Comparison of ENCODE assay signal across 14 mouse cellular contexts in genomic region chr10:45511764-45512163, GRCm38 (mm10). TPM values are rescaled to one million over a fixed set of nuclear protein-coding genes. Genes with fewer than 3 reads are reported as not detected.
DNase-seq lines count a peak whose midpoint lies in the region; ATAC-seq and TF ChIP-seq lines count a peak whose summit lies in the region.
"Had no signal": no experiment of that assay in that cellular context is flagged by ENCODE, and none has a peak within 500 bp of the region (broad histone marks: within the 10 kb centered on the region; RNA-seq: fewer than 3 reads in every experiment).

No protein-coding gene starts in this region.

- no peak overlapping the region for H3K4me2 ChIP-seq in hindbrain, embryonic 14.5 days (replicated peaks)
- no peak overlapping the region for H3K4me2 ChIP-seq in hindbrain, embryonic 11.5 days (replicated peaks; ENCODE audit: low read depth, low read length)
- no peak overlapping the region for H3K4me2 ChIP-seq in midbrain, embryonic 14.5 days (ENCODE audit: low read length)
- no peak overlapping the region for H3K4me2 ChIP-seq in midbrain, embryonic 15.5 days
- no peak overlapping the region for H3K4me2 ChIP-seq in stomach, postnatal 0 days (replicated peaks; ENCODE audit: low read depth)
- H3K4me2 ChIP-seq: neural tube, embryonic 12.5 days had no signal

- peak; percentile 9 for DNase-seq in embryo, embryonic 10.5 days (ENCODE audit: low spot score)
- DNase-seq in embryo, embryonic 9.5 days (ENCODE audit: extremely low spot score) = no peak
- DNase-seq in hindbrain, embryonic 14.5 days (ENCODE audit: low spot score) = peak; percentile 59
- no peak for DNase-seq in hindbrain, embryonic 11.5 days (ENCODE audit: low spot score)
- peak; percentile 62 for DNase-seq in midbrain, embryonic 14.5 days
- DNase-seq in stomach, postnatal 0 days (ENCODE audit: low spot score) = no peak
- DNase-seq: adrenal gland, adult 8-10 months; cerebellum, adult 8-10 months; lung, adult 18-20 months; thymus, adult 2 months had no signal

- peak; percentile 42 for TF ChIP-seq CTCF in stomach, postnatal 0 days (IDR thresholded peaks at IDR 0.05; ENCODE audit: low read depth)

- H3K4me1 ChIP-seq in hindbrain, embryonic 14.5 days (replicated peaks; ENCODE audit: control insufficient read depth, insufficient read depth, low read length) = no peaks in the 10 kb centered on the region
- no peaks in the 10 kb centered on the region for H3K4me1 ChIP-seq in hindbrain, embryonic 11.5 days (replicated peaks; ENCODE audit: control insufficient read depth, insufficient read depth, low read length)
- no peaks in the 10 kb centered on the region for H3K4me1 ChIP-seq in midbrain, embryonic 14.5 days (ENCODE audit: control insufficient read depth, insufficient read depth, low read length)
- no peaks in the 10 kb centered on the region for H3K4me1 ChIP-seq in midbrain, embryonic 15.5 days
- no peaks in the 10 kb centered on the region for H3K4me1 ChIP-seq in stomach, postnatal 0 days (replicated peaks; ENCODE audit: control insufficient read depth, insufficient read depth)
- H3K4me1 ChIP-seq: neural tube, embryonic 12.5 days had no signal

- ATAC-seq in hindbrain, embryonic 14.5 days (ENCODE audit: low FRiP score) = no peak
- ATAC-seq in hindbrain, embryonic 11.5 days (ENCODE audit: low FRiP score) = no peak
- ATAC-seq in midbrain, embryonic 14.5 days (ENCODE audit: low FRiP score, low TSS enrichment) = no peak
- ATAC-seq in midbrain, embryonic 15.5 days (replicated peaks) = no peak
- no peak for ATAC-seq in stomach, postnatal 0 days (ENCODE audit: low FRiP score, low TSS enrichment)
- no peak for ATAC-seq in inflammation-experienced regulatory T-cells, adult 6 months

- H3K4me3 ChIP-seq in hindbrain, embryonic 14.5 days (replicated peaks; ENCODE audit: low read length) = no peak overlapping the region
- no peak overlapping the region for H3K4me3 ChIP-seq in hindbrain, embryonic 11.5 days (ENCODE audit: low read depth, low read length)
- H3K4me3 ChIP-seq in midbrain, embryonic 14.5 days (replicated peaks; ENCODE audit: low read depth, low read length) = no peak overlapping the region
- no peak overlapping the region for H3K4me3 ChIP-seq in midbrain, embryonic 15.5 days
- H3K4me3 ChIP-seq in stomach, postnatal 0 days (ENCODE audit: low read depth, low read length) = no peak overlapping the region
- H3K4me3 ChIP-seq: neural tube, embryonic 12.5 days had no signal

- no peak for TF ChIP-seq EP300 in stomach, postnatal 0 days (optimal IDR thresholded peaks at IDR 0.05)

- H3K27ac ChIP-seq in hindbrain, embryonic 14.5 days = no peak overlapping the region
- no peak overlapping the region for H3K27ac ChIP-seq in hindbrain, embryonic 11.5 days (ENCODE audit: low read depth, low read length)
- no peak overlapping the region for H3K27ac ChIP-seq in midbrain, embryonic 14.5 days (replicated peaks; ENCODE audit: low read depth, low read length)
- no peak overlapping the region for H3K27ac ChIP-seq in midbrain, embryonic 15.5 days
- no peak overlapping the region for H3K27ac ChIP-seq in stomach, postnatal 0 days (replicated peaks)
- H3K27ac ChIP-seq: neural tube, embryonic 12.5 days had no signal

- H3K9ac ChIP-seq in hindbrain, embryonic 14.5 days = no peak overlapping the region
- no peak overlapping the region for H3K9ac ChIP-seq in hindbrain, embryonic 11.5 days (ENCODE audit: low read depth, low read length)
- H3K9ac ChIP-seq in midbrain, embryonic 14.5 days (replicated peaks; ENCODE audit: low read length) = no peak overlapping the region
- H3K9ac ChIP-seq in midbrain, embryonic 15.5 days = no peak overlapping the region
- H3K9ac ChIP-seq in stomach, postnatal 0 days (ENCODE audit: low read length) = no peak overlapping the region
- H3K9ac ChIP-seq: neural tube, embryonic 12.5 days had no signal

- no peaks in the 10 kb centered on the region for H3K9me3 ChIP-seq in hindbrain, embryonic 14.5 days (ENCODE audit: control insufficient read depth, low read length)
- H3K9me3 ChIP-seq in hindbrain, embryonic 11.5 days (ENCODE audit: control insufficient read depth, low read length) = no peaks in the 10 kb centered on the region
- no peaks in the 10 kb centered on the region for H3K9me3 ChIP-seq in midbrain, embryonic 14.5 days (ENCODE audit: control insufficient read depth, low read length)
- no peaks in the 10 kb centered on the region for H3K9me3 ChIP-seq in midbrain, embryonic 15.5 days
- H3K9me3 ChIP-seq in stomach, postnatal 0 days (ENCODE audit: control insufficient read depth, low read length) = no peaks in the 10 kb centered on the region
- H3K9me3 ChIP-seq: neural tube, embryonic 12.5 days had no signal

- H3K27me3 ChIP-seq in hindbrain, embryonic 14.5 days (ENCODE audit: control insufficient read depth, insufficient read depth, low read length) = no peaks in the 10 kb centered on the region
- H3K27me3 ChIP-seq in hindbrain, embryonic 11.5 days (ENCODE audit: control insufficient read depth, insufficient read depth, low read length) = no peaks in the 10 kb centered on the region
- no peaks in the 10 kb centered on the region for H3K27me3 ChIP-seq in midbrain, embryonic 14.5 days (ENCODE audit: control insufficient read depth, insufficient read depth, low read length)
- H3K27me3 ChIP-seq in midbrain, embryonic 15.5 days (replicated peaks) = no peaks in the 10 kb centered on the region
- H3K27me3 ChIP-seq in stomach, postnatal 0 days (ENCODE audit: control insufficient read depth, insufficient read depth, low read length) = no peaks in the 10 kb centered on the region
- H3K27me3 ChIP-seq: neural tube, embryonic 12.5 days had no signal

- no peaks in the 10 kb centered on the region for H3K36me3 ChIP-seq in hindbrain, embryonic 14.5 days (replicated peaks; ENCODE audit: control insufficient read depth, insufficient read depth)
- no peaks in the 10 kb centered on the region for H3K36me3 ChIP-seq in hindbrain, embryonic 11.5 days (ENCODE audit: control insufficient read depth, insufficient read depth, low read length)
- no peaks in the 10 kb centered on the region for H3K36me3 ChIP-seq in midbrain, embryonic 14.5 days (ENCODE audit: control insufficient read depth, insufficient read depth, low read length)
- no peaks in the 10 kb centered on the region for H3K36me3 ChIP-seq in midbrain, embryonic 15.5 days (replicated peaks)
- no peaks in the 10 kb centered on the region for H3K36me3 ChIP-seq in stomach, postnatal 0 days (ENCODE audit: control insufficient read depth, insufficient read depth, low read length)
- H3K36me3 ChIP-seq: neural tube, embryonic 12.5 days had no signal

- WGBS in hindbrain, embryonic 14.5 days = 70% methylated on average over 2 of the region's 2 CpGs
- WGBS in hindbrain, embryonic 11.5 days = 74% methylated on average over 2 of the region's 2 CpGs
- WGBS in midbrain, embryonic 14.5 days = 57% methylated on average over 2 of the region's 2 CpGs
- 67% methylated on average over 2 of the region's 2 CpGs for WGBS in midbrain, embryonic 15.5 days
- 53% methylated on average over 2 of the region's 2 CpGs for WGBS in stomach, postnatal 0 days

RNA-seq across cellular contexts. Expression of gene Lin28b, which starts 25.6 kb away (rescaled TPM):
- 8.8 and 9.1 TPM in 2 replicates for polyA plus RNA-seq in hindbrain, embryonic 14.5 days (2014; fragmentation: Nextera tagmentation; extraction: Ambion mirVana)
- polyA plus RNA-seq in hindbrain, embryonic 11.5 days (2014; fragmentation: Nextera tagmentation; extraction: Ambion mirVana) = 14.8 and 17.1 TPM in 2 replicates
- polyA plus RNA-seq in midbrain, embryonic 14.5 days (2014; fragmentation: Nextera tagmentation; extraction: Ambion mirVana) = 8.4 and 11.0 TPM in 2 replicates
- 8.7 and 9.0 TPM in 2 replicates for polyA plus RNA-seq in midbrain, embryonic 15.5 days (2015; fragmentation: Nextera tagmentation; extraction: Ambion mirVana)
- polyA plus RNA-seq in stomach, postnatal 0 days (2015; fragmentation: Nextera tagmentation; extraction: Ambion mirVana) = 0.07 and 0.08 TPM in 2 replicates
- under 1 TPM in 1 of 3 experiments, not detected in 2; 0.19 TPM for polyA plus RNA-seq in inflammation-experienced regulatory T-cells, adult 6 months (2017; shearing (Covaris generic))
- polyA plus RNA-seq: small intestine, adult 2 months had no signal

Comparison
In these comparisons a context has a peak if more than half of its experiments do, and no peak if none do; other contexts are left out.
1. DNase-seq: peak in embryo, embryonic 10.5 days (single experiment), hindbrain, embryonic 14.5 days (single experiment) and midbrain, embryonic 14.5 days (single experiment); none in embryo, embryonic 9.5 days (single experiment), hindbrain, embryonic 11.5 days (single experiment) and stomach, postnatal 0 days (single experiment).